Mouse (Mus musculus) stomach, embryonic 15.5 days (tissue): Measurements from ENCODE around the gene Dclk1. TPM values are rescaled to one million over a fixed set of nuclear protein-coding genes. Genes with fewer than 3 reads are reported as not detected.

ENCODE experiments used
- polyA plus RNA-seq: library from polyadenylated mRNA; unstranded; fragments of >200 nt; fragmentation: Nextera tagmentation; extraction: Ambion mirVana; gene quantifications from 2 replicates; pipeline ENCODE4 v1.2.1, GENCODE M21; 2015

Dclk1 gene
- polyA plus RNA-seq, 1 experiment from 2014 or later, result 13.4 TPM

Other genes with a start within 250 kb of the Dclk1 start
- gene Ccna1, start 186.9 kb upstream of the Dclk1 start, polyA plus RNA-seq, result 1.2 and 1.7 TPM in 2 replicates
- 35.2 and 38.7 TPM in 2 replicates for gene Spg20, start 130.3 kb upstream of the Dclk1 start, polyA plus RNA-seq
- gene Ccdc169, start 105.0 kb upstream of the Dclk1 start, polyA plus RNA-seq, result 0.09 TPM in 2 replicates
- not detected in 2 replicates for gene Sohlh2, start 60.3 kb upstream of the Dclk1 start, polyA plus RNA-seq
- gene Gm21954, start 229.8 kb downstream of the Dclk1 start, polyA plus RNA-seq, result not detected in 2 replicates